Mouse (Mus musculus) lung, adult 2 months (tissue): ENCODE measurements around the gene Pabpc4l. TPM values are rescaled to one million over a fixed set of nuclear protein-coding genes. Genes with fewer than 3 reads are reported as not detected.
"Not testable (repeated sequence)": the region's sequence is repeated elsewhere in the genome, so short reads cannot be mapped to it uniquely, and the experiment has no call there.

ENCODE experiments used
- DNase-seq: peaks from one replicate; pipeline ENCODE4 v3.0.0; 2022
- H3K4me1 ChIP-seq: fragments of 200-500 bp; 2 replicates; pipeline ENCODE4 v1.6.1; 2011; ENCODE audit warnings: low read length; ENCODE audit not compliant: control insufficient read depth, insufficient read depth
- H3K4me3 ChIP-seq: fragments of 200-500 bp; replicated peaks from 2 replicates; pipeline ENCODE3; 2011; ENCODE audit warnings: low read depth, mild to moderate bottlenecking, control low read depth, low read length; ENCODE audit errors: extremely low read depth
- CTCF ChIP-seq: fragments of 200-500 bp; IDR thresholded peaks from 2 replicates; pipeline ENCODE4 v1.5.1; 2011; ENCODE audit warnings: mild to moderate bottlenecking, low read length, control low read depth; ENCODE audit not compliant: insufficient read depth
- POLR2A ChIP-seq: fragments of 200-500 bp; IDR thresholded peaks from 2 replicates; pipeline ENCODE4 v1.6.1; 2011; ENCODE audit warnings: low read depth, mild to moderate bottlenecking, control low read depth, low read length, borderline replicate concordance; ENCODE audit errors: extremely low read depth
- WGBS: fragments of 180-500 bp; shearing (Covaris S2); methylation state at CpG from one replicate; pipeline ENCODE4 v1.1.7; 2018; 5-methylcytosine and 5-hydroxymethylcytosine counted together
- polyA plus RNA-seq: library from polyadenylated mRNA; depleted of rRNA; stranded (reverse); fragments of >200 nt; gene quantifications from 2 replicates; pipeline ENCODE4 v1.2.3, GENCODE M21; 2012; rRNA removed

Gene Pabpc4l
- polyA plus RNA-seq, result 0.12 and 0.35 TPM in 2 replicates

- Histone ChIP-seq H3K4me1 (no peaks in the 10 kb centered on the region), H3K4me3 (peak within 1 kb of the TSS; percentile 78)
- 1% methylated on average over 37 of the region's 37 CpGs for WGBS
- peak; percentile 8 for DNase-seq
- TF ChIP-seq POLR2A (no peak), CTCF (no peak)
Measured at GRCm38 (mm10) chr3:46447481-46448265, at the start of gene Pabpc4l. Pabpc4l (minus strand) TSS chr3:46448219.

GRCm38 (mm10) chr3:46490989-46491259, 42.9 kb upstream of the Pabpc4l start:
- TF ChIP-seq POLR2A, result no peak
- no peak for TF ChIP-seq CTCF
- DNase-seq, result no peak
- Histone ChIP-seq H3K4me3 (no peak overlapping the region), H3K4me1 (no peaks in the 10 kb centered on the region)
- WGBS, result 49% methylated on average over 5 of the region's 5 CpGs

GRCm38 (mm10) chr3:46490132-46490988, 42.3 kb upstream of the Pabpc4l start:
- no peak overlapping the region for H3K4me3 ChIP-seq

GRCm38 (mm10) chr3:46486091-46486490, 38.1 kb upstream of the Pabpc4l start:
- WGBS, result 62% methylated on average over 1 of the region's 1 CpGs
- H3K4me1 ChIP-seq, DNase-seq, H3K4me3 ChIP-seq: not testable (repeated sequence)

More at GRCm38 (mm10) chr3:46490132-46490988, 42.3 kb upstream of the Pabpc4l start:
- no peak for DNase-seq
- no peaks in the 10 kb centered on the region for H3K4me1 ChIP-seq
- TF ChIP-seq CTCF (no peak), POLR2A (no peak)
- WGBS, result 62% methylated on average over 15 of the region's 15 CpGs

GRCm38 (mm10) chr3:46448266-46448532, 180 bp upstream of the Pabpc4l start:
- 7% methylated on average over 5 of the region's 5 CpGs for WGBS
- no peak for DNase-seq
- Histone ChIP-seq H3K4me1 (no peaks in the 10 kb centered on the region), H3K4me3 (no peak overlapping the region)
- TF ChIP-seq CTCF (no peak), POLR2A (no peak)

GRCm38 (mm10) chr3:46431416-46431815, 16.6 kb downstream of the Pabpc4l start:
- TF ChIP-seq POLR2A, result no peak
- no peak for TF ChIP-seq CTCF
- Histone ChIP-seq H3K4me1 (no peaks in the 10 kb centered on the region), H3K4me3 (no peak overlapping the region)
- no peak for DNase-seq
